In genomic region chr2:128384612-128385011, GRCm38 (mm10) we compare ENCODE assay signal across 22 mouse cellular contexts.
DNase-seq lines count a peak whose midpoint lies in the region; ATAC-seq and TF ChIP-seq lines count a peak whose summit lies in the region.
"Had no signal": no experiment of that assay in that cellular context is flagged by ENCODE, and none has a peak within 500 bp of the region (broad histone marks: within the 10 kb centered on the region; RNA-seq: fewer than 3 reads in every experiment).

No protein-coding gene starts in this region.

- no peaks in the 10 kb centered on the region for H3K27me3 ChIP-seq in forebrain, embryonic 16.5 days (replicated peaks; ENCODE audit: control insufficient read depth, insufficient read depth, low read length)
- 0 out of 2 replicates have a peak, but pooled peaks cover 4% of the 10 kb centered on the region for H3K27me3 ChIP-seq in forebrain, embryonic 13.5 days
- H3K27me3 ChIP-seq: heart, embryonic 12.5 days; heart, embryonic 15.5 days; hindbrain, embryonic 15.5 days; intestine, embryonic 15.5 days had no signal

- TF ChIP-seq POLR2A in brain, embryonic 14.5 days (IDR thresholded peaks at IDR 0.05; ENCODE audit: borderline replicate concordance, extremely low read depth, insufficient read depth, insufficient read length, poor library complexity, severe bottlenecking): no peak

- 65% methylated on average over 10 of the region's 10 CpGs for WGBS in forebrain, embryonic 16.5 days
- WGBS in forebrain, embryonic 13.5 days: 84% methylated on average over 10 of the region's 10 CpGs

- H3K27ac ChIP-seq in forebrain, embryonic 16.5 days (ENCODE audit: low read length): no peak overlapping the region
- no peak overlapping the region for H3K27ac ChIP-seq in forebrain, embryonic 13.5 days
- H3K27ac ChIP-seq: heart, embryonic 15.5 days; hindbrain, embryonic 15.5 days; intestine, embryonic 15.5 days had no signal

- no peaks in the 10 kb centered on the region for H3K9me3 ChIP-seq in forebrain, embryonic 16.5 days (ENCODE audit: control insufficient read depth, low read length)
- H3K9me3 ChIP-seq in forebrain, embryonic 13.5 days (replicated peaks): no peaks in the 10 kb centered on the region
- H3K9me3 ChIP-seq: heart, embryonic 12.5 days; heart, embryonic 15.5 days; hindbrain, embryonic 15.5 days; intestine, embryonic 15.5 days had no signal

- peak; percentile 25 for DNase-seq in brain, adult 2 months (ENCODE audit: low read depth, low spot score)
- DNase-seq in brain, embryonic 14.5 days (ENCODE audit: low read depth): peak; percentile 53
- peak; percentile 9 for DNase-seq in telencephalon, adult 2 months (ENCODE audit: low read depth, low spot score)
- no peak for DNase-seq in adrenal gland, postnatal 25 days
- DNase-seq: adrenal gland, adult 2 months; adrenal gland, postnatal 14 days; cerebellum, adult 11-12 months; cerebellum, adult 8-10 months; cerebellum, postnatal 10 days; gastrocnemius, postnatal 25 days; heart, adult 18-20 months; heart, postnatal 10 days; heart, postnatal 36 days; kidney, adult 11 months; kidney, adult 8-10 months had no signal

- H3K36me3 ChIP-seq in forebrain, embryonic 16.5 days (ENCODE audit: control insufficient read depth, insufficient read depth): no peaks in the 10 kb centered on the region
- H3K36me3 ChIP-seq in forebrain, embryonic 13.5 days (ENCODE audit: poor library complexity, severe bottlenecking): no peaks in the 10 kb centered on the region
- H3K36me3 ChIP-seq: heart, embryonic 12.5 days; heart, embryonic 15.5 days; hindbrain, embryonic 15.5 days; intestine, embryonic 15.5 days had no signal

- no peak overlapping the region for H3K4me3 ChIP-seq in forebrain, embryonic 16.5 days (replicated peaks; ENCODE audit: low read length)
- no peak overlapping the region for H3K4me3 ChIP-seq in forebrain, embryonic 13.5 days
- H3K4me3 ChIP-seq: heart, embryonic 12.5 days; heart, embryonic 15.5 days; hindbrain, embryonic 15.5 days; intestine, embryonic 15.5 days had no signal

- peak; percentile 62 for ATAC-seq in forebrain, embryonic 16.5 days
- ATAC-seq in forebrain, embryonic 13.5 days: no peak
- ATAC-seq: CD4-positive, CD25-positive, alpha-beta regulatory T cell, adult 4 months; intestine, embryonic 15.5 days had no signal

- H3K4me2 ChIP-seq in forebrain, embryonic 16.5 days (ENCODE audit: low read length): no peak overlapping the region
- no peak overlapping the region for H3K4me2 ChIP-seq in forebrain, embryonic 13.5 days
- H3K4me2 ChIP-seq: heart, embryonic 12.5 days; heart, embryonic 15.5 days; hindbrain, embryonic 15.5 days; intestine, embryonic 15.5 days had no signal

- TF ChIP-seq CTCF in brain, embryonic 14.5 days (IDR thresholded peaks at IDR 0.05; ENCODE audit: borderline replicate concordance, extremely low read depth, insufficient read depth, insufficient read length): no peak

- H3K4me1 ChIP-seq in forebrain, embryonic 16.5 days (replicated peaks; ENCODE audit: control insufficient read depth, insufficient read depth, low read length): peaks cover 14% of the 10 kb centered on the region; the same call in 1 of the 2 replicates
- H3K4me1 ChIP-seq in forebrain, embryonic 13.5 days: peaks cover 12% of the 10 kb centered on the region

- no peak overlapping the region for H3K9ac ChIP-seq in forebrain, embryonic 16.5 days (replicated peaks; ENCODE audit: low read depth, low read length)
- H3K9ac ChIP-seq in forebrain, embryonic 13.5 days: no peak overlapping the region
- H3K9ac ChIP-seq: heart, embryonic 12.5 days; heart, embryonic 15.5 days; hindbrain, embryonic 15.5 days; intestine, embryonic 15.5 days had no signal
